Mouse (Mus musculus): Measurements from ENCODE around the gene Mab21l3.
"Not testable (repeated sequence)": the region's sequence is repeated elsewhere in the genome, so short reads cannot be mapped to it uniquely, and the experiment has no call there.

The Mab21l3 gene

GRCm38 (mm10) chr3:101839327-101839726 lies 9.4 kb downstream of the Mab21l3 start:
- no peak for ATAC-seq (ENCODE audit: low TSS enrichment)

GRCm38 (mm10) chr3:101836971-101837370 lies 11.8 kb downstream of the Mab21l3 start:
- ATAC-seq (ENCODE audit: low TSS enrichment) = no peak

GRCm38 (mm10) chr3:101836532-101836931 lies 12.2 kb downstream of the Mab21l3 start:
- no peak for ATAC-seq (ENCODE audit: low TSS enrichment)

GRCm38 (mm10) chr3:101836045-101836444 lies 12.7 kb downstream of the Mab21l3 start:
- peak; percentile 99 for ATAC-seq (ENCODE audit: low TSS enrichment)

GRCm38 (mm10) chr3:101831189-101831858 lies 17.4 kb downstream of the Mab21l3 start:
- no peak for ATAC-seq (ENCODE audit: low TSS enrichment)

GRCm38 (mm10) chr3:101829881-101830616 lies 18.7 kb downstream of the Mab21l3 start:
- ATAC-seq (ENCODE audit: low TSS enrichment) = no peak

- no peak for ATAC-seq (ENCODE audit: low TSS enrichment)
These were observed 20.2 kb downstream of the Mab21l3 start for GRCm38 (mm10) chr3:101828595-101828994.

- no peak for ATAC-seq (ENCODE audit: low TSS enrichment)
These were observed 21.5 kb downstream of the Mab21l3 start for GRCm38 (mm10) chr3:101827220-101827715.

- ATAC-seq (ENCODE audit: low TSS enrichment) = no peak
These were observed 24.4 kb downstream of the Mab21l3 start for GRCm38 (mm10) chr3:101824338-101824737.

GRCm38 (mm10) chr3:101822052-101822451 lies 26.7 kb downstream of the Mab21l3 start:
- ATAC-seq (ENCODE audit: low TSS enrichment) = no peak

GRCm38 (mm10) chr3:101820708-101821107 lies 28.1 kb downstream of the Mab21l3 start:
- ATAC-seq (ENCODE audit: low TSS enrichment) = not testable (repeated sequence)

- ATAC-seq (ENCODE audit: low TSS enrichment) = no peak
These were observed 32.8 kb downstream of the Mab21l3 start for GRCm38 (mm10) chr3:101816006-101816405.

GRCm38 (mm10) chr3:101814790-101815189 lies 34.0 kb downstream of the Mab21l3 start:
- ATAC-seq (ENCODE audit: low TSS enrichment) = no peak

GRCm38 (mm10) chr3:101812341-101812962 lies 36.3 kb downstream of the Mab21l3 start:
- peak; percentile 96 for ATAC-seq (ENCODE audit: low TSS enrichment)

GRCm38 (mm10) chr3:101811931-101812330 lies 36.8 kb downstream of the Mab21l3 start:
- ATAC-seq (ENCODE audit: low TSS enrichment) = 0 out of 2 replicates have a peak, but pooled peaks have one; percentile 12

- ATAC-seq (ENCODE audit: low TSS enrichment) = no peak
These were observed 41.1 kb downstream of the Mab21l3 start for GRCm38 (mm10) chr3:101807646-101808045.

- no peak for ATAC-seq (ENCODE audit: low TSS enrichment)
These were observed 41.8 kb downstream of the Mab21l3 start for GRCm38 (mm10) chr3:101806941-101807340.

- ATAC-seq (ENCODE audit: low TSS enrichment) = peak; percentile 96
These were observed 42.6 kb downstream of the Mab21l3 start for GRCm38 (mm10) chr3:101806149-101806548.

GRCm38 (mm10) chr3:101805562-101806004 lies 43.2 kb downstream of the Mab21l3 start:
- no peak for ATAC-seq (ENCODE audit: low TSS enrichment)

- no peak for ATAC-seq (ENCODE audit: low TSS enrichment)
These were observed 43.7 kb downstream of the Mab21l3 start for GRCm38 (mm10) chr3:101804971-101805561.

- no peak for ATAC-seq (ENCODE audit: low TSS enrichment)
These were observed 44.4 kb downstream of the Mab21l3 start for GRCm38 (mm10) chr3:101804331-101804730.

- no peak for ATAC-seq (ENCODE audit: low TSS enrichment)
These were observed 45.0 kb downstream of the Mab21l3 start for GRCm38 (mm10) chr3:101803764-101804163.
